Mouse (Mus musculus) duodenum, adult 2 months (tissue): ENCODE data around the gene Gm28042. TPM values are rescaled to one million over a fixed set of nuclear protein-coding genes. Genes with fewer than 3 reads are reported as not detected.

ENCODE experiments used
- polyA plus RNA-seq: library from polyadenylated mRNA; depleted of rRNA; stranded (reverse); fragments of >200 nt; gene quantifications from 2 replicates; pipeline ENCODE4 v1.2.3, GENCODE M21; 2012; ENCODE audit warnings: low replicate concordance; rRNA removed

The Gm28042 gene
- 2.9 and 3.8 TPM in 2 replicates for polyA plus RNA-seq

DNA sequence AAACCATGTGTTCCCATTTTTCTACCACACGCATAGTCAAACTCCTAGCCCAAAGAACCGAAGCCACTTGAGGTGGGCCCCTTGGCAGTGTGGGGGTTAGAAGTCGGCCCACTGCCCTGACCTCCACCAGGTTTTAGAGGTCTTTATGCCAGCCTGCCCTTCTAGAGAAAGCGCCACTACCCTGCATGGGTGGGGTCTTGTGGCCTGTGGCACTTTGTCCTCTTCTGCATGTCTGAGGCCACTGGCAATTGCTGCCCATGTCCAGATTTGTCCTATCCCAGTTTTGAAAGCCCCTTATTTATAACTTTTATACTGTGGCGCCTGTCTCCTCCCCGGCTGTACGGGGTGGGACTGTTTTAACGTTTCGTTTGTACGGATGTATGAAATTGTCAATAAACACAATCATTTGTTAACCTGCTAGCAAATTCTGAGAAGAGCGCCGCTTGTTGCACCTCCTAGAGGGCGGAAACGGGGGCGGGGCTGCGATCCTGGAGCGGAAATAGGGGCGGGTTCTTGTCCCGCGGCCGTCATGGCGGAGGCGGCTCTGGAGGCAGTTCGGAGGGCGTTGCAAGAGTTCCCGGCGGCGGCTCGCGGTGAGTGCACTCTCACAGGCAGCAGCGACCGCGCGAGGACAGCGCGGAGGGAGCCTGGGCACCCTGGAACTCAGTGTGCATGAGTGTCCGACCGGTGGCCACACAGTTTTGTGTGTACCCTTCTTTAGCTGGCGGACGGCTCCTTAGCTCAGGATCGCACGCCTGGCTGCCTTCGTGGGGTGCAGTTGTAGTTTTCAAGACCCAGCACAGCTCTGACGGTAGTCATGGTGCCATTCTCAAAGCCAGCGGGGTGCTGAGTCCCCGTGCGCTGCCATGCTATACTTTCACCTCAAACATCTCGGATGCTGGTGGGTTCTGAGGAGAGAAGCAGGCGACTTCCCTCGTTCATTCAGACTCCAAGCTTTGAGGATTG lies at the start of gene Gm28042, which contains the start of gene Jmjd7:
Gene Gm28042 (plus strand): TSS at position 510 of the 966 bp plus-strand sequence.
Gene Jmjd7 (plus strand): TSS at position 500 of the 966 bp plus-strand sequence.

GRCm38 (mm10) chr2:120032726-120033467 lies 5.6 kb downstream of the Gm28042 start, which contains the start of gene Pla2g4b:
TSS of gene Pla2g4b (plus strand) at chr2:120033417.

Other genes starting within 250 kb of the Gm28042 start
- gene Rpap1, start 240.0 kb upstream of the Gm28042 start, polyA plus RNA-seq: 21.3 and 23.1 TPM in 2 replicates
- gene Tyro3, start 229.8 kb upstream of the Gm28042 start, polyA plus RNA-seq: 4.1 and 14.1 TPM in 2 replicates
- gene Mga, start 130.3 kb upstream of the Gm28042 start, polyA plus RNA-seq: 1.5 and 4.9 TPM in 2 replicates
- gene Mapkbp1, start 54.8 kb upstream of the Gm28042 start, polyA plus RNA-seq: 3.7 and 5.9 TPM in 2 replicates
- gene Jmjd7, start within 50 bp of the Gm28042 start, polyA plus RNA-seq: 1.7 and 3.8 TPM in 2 replicates
- gene Pla2g4b, start 5.9 kb downstream of the Gm28042 start, polyA plus RNA-seq: 3.8 and 4.1 TPM in 2 replicates
- 17.1 and 18.4 TPM in 2 replicates for gene Ehd4, start 127.1 kb downstream of the Gm28042 start, polyA plus RNA-seq
- gene Pla2g4e, start 217.8 kb downstream of the Gm28042 start, polyA plus RNA-seq: 0.04 and 0.28 TPM in 2 replicates